Mouse (Mus musculus) megakaryocyte, embryonic 14.5 days (primary cell): ENCODE results near the gene Hmcn1. TPM values are rescaled to one million over a fixed set of nuclear protein-coding genes. Genes with fewer than 3 reads are reported as not detected.

Experiments
- H3K27me3 ChIP-seq: replicated peaks from 2 replicates; pipeline ENCODE3; 2012; ENCODE audit warnings: inconsistent platforms
- H3K36me3 ChIP-seq: replicated peaks from 2 replicates; pipeline ENCODE3; 2012; ENCODE audit warnings: low read length, inconsistent platforms, mixed read lengths
- H3K4me1 ChIP-seq: 2 replicates; pipeline ENCODE4 v1.6.1; 2012; ENCODE audit warnings: inconsistent platforms
- H3K4me3 ChIP-seq: replicated peaks from 2 replicates; pipeline ENCODE3; 2012; ENCODE audit warnings: moderate library complexity, mild to moderate bottlenecking, inconsistent platforms
- H3K9me3 ChIP-seq: 2 replicates; pipeline ENCODE4 v1.6.1; 2012; ENCODE audit warnings: inconsistent platforms
- FLI1 ChIP-seq: IDR thresholded peaks from 2 replicates; pipeline ENCODE4 v1.6.1; 2012; ENCODE audit warnings: low read length, inconsistent platforms, mixed read lengths
- GATA1 ChIP-seq: IDR thresholded peaks from 3 replicates; pipeline ENCODE4 v1.6.1; 2012; ENCODE audit warnings: mixed read lengths, low read length, inconsistent platforms, borderline replicate concordance
- polyA plus RNA-seq: library from polyadenylated mRNA; stranded (reverse); fragments of >175 nt; gene quantifications from 2 replicates; pipeline ENCODE4 v1.2.3, GENCODE M21; 2012; ENCODE audit warnings: low replicate concordance; ENCODE audit not compliant: insufficient read depth

Hmcn1 gene
- polyA plus RNA-seq, 1 experiment: not detected

DNA sequence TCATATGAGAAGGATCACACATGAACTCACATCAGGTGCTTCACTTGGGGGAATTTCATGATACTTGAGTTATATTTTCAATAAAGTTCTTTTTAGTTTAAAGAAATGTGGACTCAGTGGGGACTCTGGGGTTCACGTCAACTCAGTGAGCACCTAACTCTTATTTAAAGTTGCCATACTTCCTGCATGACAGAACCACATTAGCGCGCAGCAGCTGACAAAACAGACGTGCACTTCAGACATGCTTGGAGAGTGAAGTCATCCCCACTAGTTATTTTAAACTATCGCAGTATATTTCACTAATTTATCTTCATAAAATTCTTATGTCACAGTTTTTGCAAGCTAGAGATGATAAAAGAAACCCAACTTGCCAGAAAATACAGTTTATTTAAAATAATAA lies 166.1 kb downstream of the Hmcn1 start:
- Histone ChIP-seq H3K27me3 (no peaks in the 10 kb centered on the region), H3K4me3 (no peak overlapping the region), H3K4me1 (no peaks in the 10 kb centered on the region), H3K36me3 (no peaks in the 10 kb centered on the region), H3K9me3 (no peaks in the 10 kb centered on the region)
- TF ChIP-seq FLI1 (no peak), GATA1 (no peak)

DNA sequence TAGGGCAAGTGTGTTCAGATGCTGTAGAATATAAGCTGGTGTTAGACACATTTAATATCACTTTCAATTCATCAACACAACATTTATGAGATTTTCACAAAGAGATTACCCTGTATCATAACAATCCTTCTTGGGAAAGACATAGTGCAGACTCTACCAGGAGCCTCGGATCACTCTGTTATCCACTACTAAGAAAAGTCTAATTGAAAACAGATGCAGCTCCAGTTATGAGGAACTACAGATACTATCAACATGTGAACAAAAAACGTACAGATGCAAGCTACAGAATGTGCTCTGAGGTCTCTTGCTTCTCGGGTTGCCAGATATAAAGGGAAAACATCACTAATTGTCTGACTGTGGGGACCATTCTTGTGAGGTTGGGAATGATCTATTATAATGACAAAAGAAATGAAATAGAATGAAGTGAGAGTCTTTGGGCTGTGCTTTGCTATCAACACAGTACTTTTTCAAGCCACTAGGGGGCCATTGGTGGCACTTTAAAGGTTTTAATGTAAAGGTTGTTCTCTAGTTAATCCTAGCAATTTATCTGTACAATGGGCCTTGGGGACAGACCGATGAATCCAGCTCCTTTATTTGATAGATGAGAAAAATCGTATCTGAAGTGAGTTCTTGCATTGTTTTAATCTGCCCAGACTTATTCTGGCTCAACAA lies 168.8 kb downstream of the Hmcn1 start:
- H3K4me3 ChIP-seq: no peak overlapping the region

DNA sequence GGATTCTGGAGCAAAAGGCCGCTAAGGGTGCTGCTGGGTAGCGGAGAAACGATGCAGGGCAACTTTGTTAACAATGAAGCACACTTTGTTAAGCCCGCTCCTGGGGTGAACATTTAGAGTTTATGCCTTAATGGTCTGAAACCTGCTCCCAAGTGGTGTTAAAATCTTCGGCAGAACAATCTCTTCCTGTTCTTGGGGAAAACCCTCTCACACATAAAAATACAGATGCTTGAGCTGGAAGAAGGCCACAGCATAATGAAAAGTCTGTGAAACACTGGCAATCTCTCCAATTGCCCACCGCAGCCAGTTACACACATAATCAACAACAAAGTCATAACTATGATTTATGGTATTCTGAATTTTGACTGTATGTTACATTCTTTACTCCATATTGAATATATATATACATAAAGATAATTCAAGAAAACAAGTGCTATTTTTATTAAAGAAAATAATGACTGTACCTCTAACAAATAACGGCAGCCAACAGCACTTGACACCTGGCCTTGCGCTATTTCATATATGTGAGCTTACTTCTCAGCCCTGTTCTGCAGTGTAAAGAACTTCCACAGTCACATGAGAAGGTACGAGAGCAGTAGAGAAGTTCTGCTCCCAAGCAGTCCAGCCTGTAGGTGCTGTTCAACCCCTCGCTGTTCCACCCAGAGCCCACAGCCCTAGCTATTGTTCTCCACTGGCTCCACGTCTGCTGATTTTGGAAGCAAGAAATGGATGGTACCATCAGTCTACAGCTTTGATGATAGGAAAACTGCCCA lies 177.0 kb downstream of the Hmcn1 start:
- TF ChIP-seq FLI1 (no peak), GATA1 (no peak)
- Histone ChIP-seq H3K4me3 (no peak overlapping the region), H3K27me3 (no peaks in the 10 kb centered on the region), H3K4me1 (no peaks in the 10 kb centered on the region), H3K9me3 (no peaks in the 10 kb centered on the region), H3K36me3 (no peaks in the 10 kb centered on the region)

More for the DNA sequence above, 168.8 kb downstream of the Hmcn1 start:
- Histone ChIP-seq H3K27me3 (no peaks in the 10 kb centered on the region), H3K9me3 (no peaks in the 10 kb centered on the region), H3K36me3 (no peaks in the 10 kb centered on the region), H3K4me1 (no peaks in the 10 kb centered on the region)
- TF ChIP-seq GATA1 (no peak), FLI1 (no peak)

DNA sequence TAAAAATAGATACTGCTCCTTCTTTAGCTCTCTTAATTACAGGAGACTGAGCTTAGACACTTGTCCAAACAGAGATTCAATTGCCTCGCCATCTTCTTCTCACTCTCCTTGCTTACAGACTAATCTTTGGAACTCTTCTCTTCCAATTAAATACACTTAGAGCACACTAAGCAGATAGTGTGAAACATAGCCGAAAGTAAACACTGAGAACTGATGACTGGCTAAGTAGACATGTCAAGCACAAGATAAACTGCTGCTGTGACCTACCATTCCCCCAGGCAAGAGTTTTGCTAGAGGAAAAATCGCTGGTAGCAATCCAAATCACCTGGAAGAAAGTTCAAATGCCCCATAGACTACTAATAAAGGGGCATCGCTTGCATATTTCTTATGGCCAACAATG lies 178.3 kb downstream of the Hmcn1 start:
- Histone ChIP-seq H3K4me3 (no peak overlapping the region), H3K36me3 (no peaks in the 10 kb centered on the region), H3K9me3 (no peaks in the 10 kb centered on the region), H3K27me3 (no peaks in the 10 kb centered on the region), H3K4me1 (no peaks in the 10 kb centered on the region)
- TF ChIP-seq FLI1 (no peak), GATA1 (no peak)

DNA sequence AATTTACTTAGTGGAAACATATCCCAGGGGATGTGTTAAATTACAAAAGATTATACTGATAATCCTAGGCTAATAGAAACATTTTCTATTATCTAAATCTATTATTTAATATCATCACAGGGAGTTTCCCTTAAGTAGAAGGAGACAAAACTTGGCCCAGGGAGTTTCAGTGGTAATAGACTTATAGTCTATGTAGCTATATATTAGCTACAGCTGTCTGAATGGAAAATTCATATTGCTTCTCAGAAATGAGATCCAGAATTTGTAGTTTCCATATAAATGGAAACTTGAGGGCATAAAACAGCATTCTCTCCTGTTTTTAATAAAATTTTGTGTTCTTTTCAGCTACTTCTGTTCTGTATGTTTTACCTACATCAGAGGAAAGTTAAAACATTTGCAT lies 179.9 kb downstream of the Hmcn1 start:
- Histone ChIP-seq H3K27me3 (no peaks in the 10 kb centered on the region), H3K4me1 (no peaks in the 10 kb centered on the region), H3K4me3 (no peak overlapping the region), H3K36me3 (no peaks in the 10 kb centered on the region), H3K9me3 (no peaks in the 10 kb centered on the region)
- TF ChIP-seq FLI1 (no peak), GATA1 (no peak)

DNA sequence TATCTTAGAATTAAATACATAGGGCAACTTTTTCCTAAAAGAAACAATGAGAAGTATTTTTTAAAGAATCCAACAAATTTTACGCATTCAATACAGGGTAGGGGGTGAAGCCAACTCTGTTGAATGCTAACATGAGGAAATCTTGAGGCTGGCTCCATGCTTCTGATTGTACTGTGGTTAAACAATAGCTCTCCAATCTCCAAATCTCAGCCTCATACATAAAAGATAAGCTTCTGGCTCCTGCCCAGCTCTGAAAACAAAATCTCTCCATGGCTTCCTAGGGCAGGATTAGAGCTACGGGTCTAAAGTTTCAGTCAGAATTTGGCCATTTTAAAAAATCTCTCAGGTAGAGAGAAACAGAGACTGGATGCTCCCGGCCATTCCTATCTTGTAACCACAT lies 186.4 kb downstream of the Hmcn1 start:
- Histone ChIP-seq H3K36me3 (no peaks in the 10 kb centered on the region), H3K27me3 (no peaks in the 10 kb centered on the region), H3K4me1 (no peaks in the 10 kb centered on the region), H3K4me3 (no peak overlapping the region), H3K9me3 (peaks cover 3% of the 10 kb centered on the region; the same call in 1 of the 2 replicates)
- TF ChIP-seq GATA1 (no peak), FLI1 (no peak)

DNA sequence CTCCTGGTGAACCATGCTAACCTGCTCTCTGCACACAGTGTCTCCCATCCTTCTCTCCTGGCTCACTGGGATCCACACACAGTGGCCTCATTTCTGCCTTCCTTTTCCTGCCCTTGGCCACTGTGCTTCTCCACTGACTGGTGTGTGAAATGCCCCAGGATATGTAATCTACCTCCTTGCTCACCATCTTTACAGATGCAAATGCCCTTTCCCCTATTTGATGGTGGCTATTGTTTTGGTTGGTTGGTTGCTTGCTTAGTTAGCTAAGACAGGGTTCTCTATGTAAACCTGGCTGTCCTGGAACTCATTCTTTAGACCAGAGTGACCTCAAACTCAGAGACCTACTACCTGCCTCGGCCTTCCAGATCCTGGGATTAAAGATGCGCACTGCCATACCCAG lies 187.8 kb downstream of the Hmcn1 start:
- Histone ChIP-seq H3K36me3 (no peaks in the 10 kb centered on the region), H3K27me3 (no peaks in the 10 kb centered on the region), H3K4me1 (no peaks in the 10 kb centered on the region), H3K4me3 (no peak overlapping the region), H3K9me3 (peaks cover 3% of the 10 kb centered on the region; the same call in 1 of the 2 replicates)
- TF ChIP-seq FLI1: no peak
- TF ChIP-seq GATA1: no peak

DNA sequence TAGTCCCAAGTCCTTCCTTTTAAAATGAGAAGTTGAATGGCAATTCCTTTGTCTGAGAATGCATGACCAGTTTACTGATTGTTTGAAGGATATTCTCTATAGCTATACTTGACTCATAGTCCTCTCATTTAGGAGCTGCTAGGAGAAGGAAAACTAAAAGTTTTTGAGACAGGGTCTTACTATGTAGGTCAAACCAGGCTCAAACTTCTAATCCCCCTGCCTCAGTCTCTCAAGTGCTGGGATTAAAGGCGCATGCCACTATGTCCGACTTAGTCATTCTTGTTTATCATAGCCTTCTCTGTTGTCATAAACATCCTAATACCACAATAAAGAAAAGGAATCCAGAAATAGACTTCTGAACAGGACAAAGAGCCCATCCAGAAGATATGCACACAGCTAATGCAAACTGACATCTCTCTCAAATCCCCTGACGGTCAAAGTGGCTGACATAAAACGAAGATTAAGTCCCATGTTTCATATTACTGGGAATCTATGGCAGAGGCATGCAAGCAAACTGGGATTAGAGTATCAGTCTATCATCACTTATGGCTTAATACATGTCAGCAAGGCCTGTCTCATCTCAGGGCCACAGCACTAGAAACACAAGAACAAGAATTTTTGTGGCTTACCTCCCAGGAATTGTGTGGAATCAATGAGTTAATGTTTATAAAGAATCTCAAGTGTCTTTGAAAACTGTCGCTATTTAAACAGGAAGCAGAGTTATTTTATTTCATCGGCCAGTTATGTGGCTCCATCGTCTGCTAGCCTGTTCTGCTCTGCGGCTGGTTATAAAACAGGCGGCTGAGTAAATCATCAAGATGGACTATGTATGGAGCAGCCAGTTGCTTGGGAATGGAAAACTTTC lies 188.8 kb downstream of the Hmcn1 start:
- H3K27me3 ChIP-seq: no peaks in the 10 kb centered on the region
- H3K4me3 ChIP-seq: no peak overlapping the region
- TF ChIP-seq FLI1 (no peak), GATA1 (no peak)
- H3K9me3 ChIP-seq: peaks cover 3% of the 10 kb centered on the region; the same call in 1 of the 2 replicates
- H3K4me1 ChIP-seq: no peaks in the 10 kb centered on the region
- no peaks in the 10 kb centered on the region for H3K36me3 ChIP-seq

DNA sequence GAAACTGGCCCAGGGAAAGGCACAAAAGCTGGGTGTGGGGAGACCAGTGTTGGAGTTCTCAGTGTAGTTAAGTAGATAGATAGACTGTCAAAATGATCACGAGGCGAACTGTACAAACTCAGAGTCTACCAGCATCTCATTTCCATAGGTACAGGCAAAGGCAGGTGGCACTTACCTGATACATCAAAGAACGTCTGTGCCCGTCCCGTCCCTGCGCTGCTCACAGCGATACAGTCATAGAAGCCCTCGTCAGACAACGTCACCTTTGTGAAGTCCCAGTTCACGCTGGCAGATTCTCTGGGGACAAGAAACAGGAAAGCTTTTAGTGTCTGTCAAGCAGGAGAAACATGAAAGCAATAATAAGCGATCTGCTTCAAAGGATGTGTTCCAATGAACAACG lies 190.6 kb downstream of the Hmcn1 start:
- TF ChIP-seq GATA1 (no peak), FLI1 (no peak)
- Histone ChIP-seq H3K27me3 (no peaks in the 10 kb centered on the region), H3K36me3 (no peaks in the 10 kb centered on the region), H3K4me3 (no peak overlapping the region), H3K9me3 (peaks cover 8% of the 10 kb centered on the region; the same call in 1 of the 2 replicates), H3K4me1 (no peaks in the 10 kb centered on the region)
